Mouse (Mus musculus) layer of hippocampus, postnatal 14 days (tissue): ENCODE data around the gene Gstm5. TPM values are rescaled to one million over a fixed set of nuclear protein-coding genes. Genes with fewer than 3 reads are reported as not detected.

Experiments used
- DNase-seq, 2 experiments: peaks; one replicate each; pipeline ENCODE4 v3.0.0; 2021 to 2022; ENCODE audit warnings: low spot score in 2 of 2, mixed read lengths in 1 of 2
- total RNA-seq, 2 experiments: library from RNA; stranded (reverse); gene quantifications; 2 replicates each; pipeline ENCODE4 v1.2.3; 2021

Gene Gstm5
- total RNA-seq, 2 experiments from 2014 or later: 229 to 240 TPM

DNA sequence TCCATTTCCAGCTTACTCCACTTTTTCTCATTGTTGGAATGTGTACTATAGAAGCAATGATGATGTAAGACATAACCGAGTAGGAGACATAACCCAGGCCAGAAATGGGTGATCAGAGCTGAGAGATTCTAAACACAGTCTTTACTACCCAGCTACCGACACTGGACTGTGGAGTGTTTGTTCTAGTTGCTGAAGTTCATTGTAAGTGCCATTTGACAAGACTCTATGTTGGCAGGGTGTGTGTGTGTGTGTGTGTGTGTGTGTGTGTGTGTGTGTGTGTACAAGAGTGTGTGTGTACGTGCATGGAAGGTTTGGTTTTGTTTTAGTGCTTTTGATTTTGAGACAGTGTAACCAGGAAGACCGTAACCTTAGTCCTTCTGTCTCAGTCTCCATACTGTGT is 34.1 kb downstream of the Gstm5 start:
- no peak for DNase-seq

DNA sequence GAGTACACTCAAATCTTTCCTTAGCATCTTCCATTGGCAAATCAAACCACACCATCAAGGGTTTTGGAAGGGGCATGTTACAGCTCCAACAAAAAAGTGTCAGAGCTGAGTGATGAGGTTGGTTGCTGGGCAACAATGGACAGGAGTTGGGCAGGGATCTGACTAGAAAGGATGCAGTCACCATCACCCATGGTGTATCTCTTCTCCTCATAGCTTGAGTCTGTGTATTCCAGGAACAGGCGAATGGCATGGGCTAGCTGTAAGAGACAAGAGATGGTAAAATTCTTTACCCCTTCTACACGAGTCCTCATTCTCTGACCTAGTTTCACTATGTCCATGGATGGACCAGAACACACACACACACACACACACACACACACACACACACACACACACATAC is 35.5 kb downstream of the Gstm5 start:
- DNase-seq: no peak

DNA sequence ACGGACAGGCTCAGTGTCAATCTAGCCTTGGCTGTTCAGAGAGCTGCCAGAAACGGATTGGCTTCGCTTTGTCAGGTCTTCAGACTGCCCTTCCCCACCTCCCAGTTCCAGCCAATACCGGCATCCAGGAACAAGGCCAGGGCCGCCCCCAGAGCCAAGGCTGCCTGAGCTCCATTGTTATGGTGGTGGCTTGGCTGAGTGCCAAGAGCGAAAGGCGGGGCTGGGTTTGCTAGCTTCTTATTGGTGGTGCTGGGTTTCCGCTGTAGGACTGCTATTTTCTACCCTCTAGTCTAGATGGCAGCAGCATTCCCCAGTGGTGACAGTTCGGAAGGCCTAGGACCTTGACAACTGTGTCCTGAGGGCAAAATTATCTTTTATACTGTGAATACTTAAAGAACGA is 36.0 kb downstream of the Gstm5 start, which contains the start of gene Gstm7:
Gstm7 (minus strand) TSS at position 148 of the 400 bp plus-strand sequence.
- DNase-seq: peak; percentile 98 to 99

DNA sequence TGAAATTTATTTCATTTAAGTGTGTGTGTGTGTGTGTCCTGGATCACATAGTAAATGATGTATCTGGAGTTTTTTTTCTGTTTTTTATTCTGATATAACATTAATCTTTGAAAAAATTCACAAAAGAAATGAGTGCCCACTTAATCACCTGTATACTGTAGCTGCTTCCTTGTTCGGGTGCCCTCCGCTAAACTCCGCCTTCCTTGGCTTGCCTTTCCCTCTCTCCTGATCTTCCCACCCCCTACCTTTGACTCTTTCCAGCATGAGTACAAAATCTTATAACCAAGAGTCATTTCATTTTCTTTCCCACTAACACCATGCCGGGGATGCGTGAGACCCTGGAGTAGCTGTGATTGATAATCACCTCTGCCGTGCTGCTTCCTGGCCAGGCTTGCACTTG is 36.5 kb downstream of the Gstm5 start:
- no peak for DNase-seq

DNA sequence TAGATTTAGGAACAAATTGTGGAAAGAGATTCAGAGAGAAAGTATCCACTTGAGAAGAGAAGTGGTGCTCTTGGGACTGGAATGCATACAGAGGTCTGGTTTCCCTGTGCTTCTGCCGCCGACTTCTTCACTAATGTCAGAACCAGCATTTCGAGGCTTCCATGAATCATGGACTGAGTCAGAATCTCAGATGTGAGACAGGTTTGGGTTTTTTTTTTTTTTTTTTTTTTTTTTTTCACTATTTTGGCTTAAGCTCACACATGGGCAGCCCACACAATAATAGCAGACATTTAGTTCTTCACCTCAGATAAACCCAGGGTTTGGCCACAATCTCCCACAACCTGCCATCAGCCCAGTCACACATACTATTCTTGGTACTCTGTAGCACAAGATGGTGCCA is 39.6 kb downstream of the Gstm5 start:
- no peak for DNase-seq

- DNase-seq: no peak
These were observed 40.3 kb downstream of the Gstm5 start for GRCm38 (mm10) chr3:107935888-107936287.

GRCm38 (mm10) chr3:107939403-107939802 is 43.8 kb downstream of the Gstm5 start:
- DNase-seq: peak; percentile 47 to 66

- no peak for DNase-seq
These were observed 44.2 kb downstream of the Gstm5 start for GRCm38 (mm10) chr3:107939830-107940229.

GRCm38 (mm10) chr3:107940524-107940923 is 44.9 kb downstream of the Gstm5 start:
- DNase-seq: no peak

- peak in 1 of 2 experiments; percentile 62 for DNase-seq
These were observed 45.6 kb downstream of the Gstm5 start for GRCm38 (mm10) chr3:107941261-107941660.

DNA sequence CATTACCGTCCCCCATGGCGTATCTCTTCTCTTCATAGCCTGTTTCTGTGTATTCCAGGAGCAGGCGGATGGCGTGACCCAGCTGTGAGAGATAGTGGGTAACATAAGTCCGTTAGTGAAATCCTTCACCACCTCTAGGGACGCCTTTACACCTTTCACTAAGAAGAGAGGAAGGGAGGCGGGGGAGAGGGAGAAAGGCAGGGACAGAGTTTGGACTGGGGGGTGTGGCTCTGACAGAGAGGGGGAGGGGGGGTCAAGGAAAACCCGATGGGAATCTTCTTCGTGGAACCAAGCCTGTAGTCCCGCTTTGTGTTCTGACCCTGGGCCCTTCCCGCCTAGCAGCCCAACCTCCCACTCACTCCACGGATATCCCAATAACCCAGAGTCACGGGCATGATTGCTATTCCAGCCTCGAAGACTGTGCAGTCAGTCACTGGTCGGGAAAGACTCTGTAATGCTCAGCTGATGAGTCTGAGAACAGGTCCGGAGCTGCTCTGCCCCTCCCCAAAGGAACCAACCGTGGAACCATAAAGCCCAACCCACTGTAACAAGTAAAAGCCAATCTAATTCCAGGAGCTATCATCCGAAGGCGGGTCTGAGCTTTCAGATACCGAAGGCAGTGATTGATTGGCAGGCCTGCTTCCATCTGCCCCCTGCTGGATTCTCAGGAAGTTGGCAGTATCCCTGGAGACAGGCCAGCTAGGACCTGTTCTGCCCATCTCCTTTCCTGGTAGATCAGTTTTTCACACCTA is 47.8 kb downstream of the Gstm5 start, which contains the start of gene Gstm6:
Gstm6 (minus strand) TSS at position 511 of the 752 bp plus-strand sequence.
- DNase-seq: peak; percentile 49 to 80

- no peak for DNase-seq
These were observed 50.1 kb downstream of the Gstm5 start for GRCm38 (mm10) chr3:107945729-107946128.

Other genes with a start within 250 kb of the Gstm5 start
- 100 to 1,000 TPM; 331 to 365 TPM for gene Ahcyl1, start 199.3 kb upstream of the Gstm5 start, total RNA-seq
- 10 to 100 TPM; 11.9 to 13.3 TPM for gene Csf1, start 135.4 kb upstream of the Gstm5 start, total RNA-seq
- not detected for gene Eps8l3, start 18.6 kb upstream of the Gstm5 start, total RNA-seq
- gene Gstm7, start 36.0 kb downstream of the Gstm5 start, total RNA-seq: 10 to 100 TPM; 88.4 to 91.6 TPM
- 1 to 10 TPM; 7.8 to 9.8 TPM for gene Gstm6, start 47.9 kb downstream of the Gstm5 start, total RNA-seq
- not detected for gene Gstm3, start 73.5 kb downstream of the Gstm5 start, total RNA-seq
- gene Gstm2, start 90.6 kb downstream of the Gstm5 start, total RNA-seq: 1 to 10 TPM; 2.2 to 4.0 TPM
- 100 to 1,000 TPM; 151 to 159 TPM for gene Gstm1, start 122.2 kb downstream of the Gstm5 start, total RNA-seq
- gene Gstm4, start 149.1 kb downstream of the Gstm5 start, total RNA-seq: 10 to 100 TPM; 11.3 to 13.2 TPM
- 10 to 100 TPM; 55.6 to 58.8 TPM for gene Ampd2, start 190.8 kb downstream of the Gstm5 start, total RNA-seq
- not detected for gene Gnat2, start 197.0 kb downstream of the Gstm5 start, total RNA-seq